Mouse (Mus musculus): Measurements from ENCODE around the gene P2ry6. TPM values are rescaled to one million over a fixed set of nuclear protein-coding genes. Genes with fewer than 3 reads are reported as not detected.

P2ry6 gene
- polyA plus RNA-seq, 1 experiment, result 0.04 TPM

DNA sequence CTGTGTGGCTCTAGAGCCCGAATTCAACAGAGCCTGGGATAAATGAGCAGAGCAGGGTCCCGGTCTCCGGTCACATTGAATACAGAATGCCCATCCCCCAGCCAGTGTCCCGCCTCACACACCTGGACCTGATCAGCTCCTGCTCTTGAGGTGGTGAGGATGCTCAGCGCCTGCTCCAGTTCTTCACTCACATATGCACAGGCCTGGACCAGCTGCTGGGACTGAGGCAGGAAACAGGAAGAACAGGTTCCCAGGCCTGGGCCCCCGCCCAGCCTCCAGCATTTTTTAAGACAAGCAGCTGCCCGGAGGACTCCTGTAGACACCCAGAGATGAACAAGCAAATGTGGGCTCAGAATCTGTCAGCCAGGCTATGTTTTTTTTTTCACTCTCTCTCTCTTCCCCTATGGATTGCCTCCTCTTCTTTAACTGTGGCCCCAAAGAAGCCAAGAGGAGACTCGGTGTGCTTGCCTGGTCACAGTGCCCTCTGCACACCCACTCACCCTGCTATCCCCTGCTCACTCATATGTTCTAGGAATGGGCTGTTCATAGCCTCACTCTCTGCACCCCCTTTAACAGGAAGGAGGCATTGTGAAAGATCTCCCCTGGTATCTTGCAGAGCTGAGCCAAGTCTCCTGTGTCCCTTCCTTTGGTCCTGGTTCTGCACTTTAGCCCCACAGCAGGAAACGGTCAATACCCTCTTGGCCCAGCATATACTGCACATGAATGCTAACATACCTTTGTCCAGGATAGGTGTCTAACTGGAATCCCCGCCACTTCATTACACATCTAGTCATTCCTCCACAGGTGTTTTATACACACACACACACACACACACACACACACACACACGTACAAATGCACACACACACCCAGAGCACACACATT is 29.2 kb upstream of the P2ry6 start:
- Histone ChIP-seq H3K79me2 (ENCODE audit: control insufficient read depth, insufficient read depth) (no peaks in the 10 kb centered on the region), H3K79me3 (ENCODE audit: low read depth) (no peaks in the 10 kb centered on the region), H3K4me3 (ENCODE audit: insufficient read depth, poor library complexity, severe bottlenecking) (no peak overlapping the region), H3K27me3 (ENCODE audit: control insufficient read depth, insufficient read depth, insufficient read length) (no peaks in the 10 kb centered on the region), H3ac (ENCODE audit: control insufficient read depth, insufficient read length, low read depth) (no peak overlapping the region), H3K36me3 (ENCODE audit: control insufficient read depth, insufficient read depth) (no peaks in the 10 kb centered on the region)
- TF ChIP-seq CTCF (IDR thresholded peaks at IDR 0.05; ENCODE audit: control insufficient read depth, insufficient read depth, insufficient read length), result no peak
- TF ChIP-seq MYOD1 (IDR thresholded peaks at IDR 0.05; ENCODE audit: control insufficient read depth, insufficient read length, low read depth), result no peak
- no peak for TF ChIP-seq USF1 (IDR thresholded peaks at IDR 0.05; ENCODE audit: low read depth)
- TF ChIP-seq MYOG (IDR thresholded peaks at IDR 0.05; ENCODE audit: control insufficient read depth, extremely low read depth, insufficient read length), result no peak
- no peak for TF ChIP-seq FOSL1 (IDR thresholded peaks at IDR 0.05; ENCODE audit: insufficient read depth, low read length, poor library complexity, severe bottlenecking)
- TF ChIP-seq CEBPB (IDR thresholded peaks at IDR 0.05; ENCODE audit: low read depth), result no peak
- TF ChIP-seq MAX (IDR thresholded peaks at IDR 0.05), result no peak

DNA sequence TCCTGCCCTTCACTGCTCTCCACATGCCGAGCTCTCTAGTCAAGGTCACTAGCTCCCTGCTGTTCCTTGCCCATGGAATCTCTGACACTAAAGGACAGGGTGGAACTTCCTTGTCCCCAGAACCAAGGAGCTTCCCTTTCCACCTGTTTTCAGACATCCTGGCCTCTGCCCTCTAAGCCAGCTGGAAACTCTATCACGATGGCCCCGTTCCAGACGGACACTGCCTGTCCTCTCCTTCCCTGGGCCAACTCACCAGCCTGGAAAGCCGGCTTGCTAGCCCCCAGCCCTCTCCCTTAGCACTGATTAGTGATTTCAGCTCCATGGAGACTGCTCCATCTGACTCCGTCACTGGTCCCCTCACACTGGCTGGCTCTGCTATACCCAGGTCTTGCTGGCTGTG is 27.8 kb upstream of the P2ry6 start:
- Histone ChIP-seq H3K79me3 (ENCODE audit: low read depth) (no peaks in the 10 kb centered on the region), H3K27me3 (ENCODE audit: control insufficient read depth, insufficient read depth, insufficient read length) (no peaks in the 10 kb centered on the region), H3ac (ENCODE audit: control insufficient read depth, insufficient read length, low read depth) (no peak overlapping the region), H3K79me2 (ENCODE audit: control insufficient read depth, insufficient read depth) (no peaks in the 10 kb centered on the region), H3K4me3 (ENCODE audit: insufficient read depth, poor library complexity, severe bottlenecking) (no peak overlapping the region), H3K36me3 (ENCODE audit: control insufficient read depth, insufficient read depth) (no peaks in the 10 kb centered on the region)
- TF ChIP-seq MYOG (IDR thresholded peaks at IDR 0.05; ENCODE audit: control insufficient read depth, extremely low read depth, insufficient read length) (no peak), CEBPB (IDR thresholded peaks at IDR 0.05; ENCODE audit: low read depth) (no peak), MAX (IDR thresholded peaks at IDR 0.05) (no peak), USF1 (IDR thresholded peaks at IDR 0.05; ENCODE audit: low read depth) (no peak), MYOD1 (IDR thresholded peaks at IDR 0.05; ENCODE audit: control insufficient read depth, insufficient read length, low read depth) (no peak), FOSL1 (IDR thresholded peaks at IDR 0.05; ENCODE audit: insufficient read depth, low read length, poor library complexity, severe bottlenecking) (no peak), CTCF (IDR thresholded peaks at IDR 0.05; ENCODE audit: control insufficient read depth, insufficient read depth, insufficient read length) (no peak)

DNA sequence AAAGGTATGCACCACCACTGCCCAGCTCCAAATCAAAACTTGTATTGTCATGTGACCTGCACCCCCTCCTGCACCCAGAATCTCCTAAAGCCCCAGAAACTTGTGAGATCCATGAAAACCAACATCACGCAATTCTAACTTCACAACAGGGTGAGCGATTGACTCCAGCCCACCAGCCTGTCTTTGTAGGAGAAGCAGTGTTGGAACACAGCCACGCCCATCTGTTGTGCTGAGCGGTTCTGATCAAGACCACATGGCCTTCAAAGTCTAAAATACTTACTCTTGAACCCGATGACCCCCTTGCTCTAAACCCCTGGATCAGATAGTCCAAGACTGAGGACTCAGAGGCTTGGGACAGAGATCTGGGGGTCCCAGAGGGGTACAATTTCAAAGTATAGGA is 25.2 kb upstream of the P2ry6 start:
- Histone ChIP-seq H3K4me3 (ENCODE audit: insufficient read depth, poor library complexity, severe bottlenecking) (no peak overlapping the region), H3K36me3 (ENCODE audit: control insufficient read depth, insufficient read depth) (no peaks in the 10 kb centered on the region), H3ac (ENCODE audit: control insufficient read depth, insufficient read length, low read depth) (no peak overlapping the region), H3K27me3 (ENCODE audit: control insufficient read depth, insufficient read depth, insufficient read length) (no peaks in the 10 kb centered on the region), H3K79me2 (ENCODE audit: control insufficient read depth, insufficient read depth) (no peaks in the 10 kb centered on the region), H3K79me3 (ENCODE audit: low read depth) (no peaks in the 10 kb centered on the region)
- no peak for TF ChIP-seq USF1 (IDR thresholded peaks at IDR 0.05; ENCODE audit: low read depth)
- TF ChIP-seq MAX (IDR thresholded peaks at IDR 0.05), result no peak
- no peak for TF ChIP-seq MYOD1 (IDR thresholded peaks at IDR 0.05; ENCODE audit: control insufficient read depth, insufficient read length, low read depth)
- TF ChIP-seq CEBPB (IDR thresholded peaks at IDR 0.05; ENCODE audit: low read depth), result no peak
- no peak for TF ChIP-seq FOSL1 (IDR thresholded peaks at IDR 0.05; ENCODE audit: insufficient read depth, low read length, poor library complexity, severe bottlenecking)
- TF ChIP-seq MYOG (IDR thresholded peaks at IDR 0.05; ENCODE audit: control insufficient read depth, extremely low read depth, insufficient read length), result no peak
- TF ChIP-seq CTCF (IDR thresholded peaks at IDR 0.05; ENCODE audit: control insufficient read depth, insufficient read depth, insufficient read length), result no peak

DNA sequence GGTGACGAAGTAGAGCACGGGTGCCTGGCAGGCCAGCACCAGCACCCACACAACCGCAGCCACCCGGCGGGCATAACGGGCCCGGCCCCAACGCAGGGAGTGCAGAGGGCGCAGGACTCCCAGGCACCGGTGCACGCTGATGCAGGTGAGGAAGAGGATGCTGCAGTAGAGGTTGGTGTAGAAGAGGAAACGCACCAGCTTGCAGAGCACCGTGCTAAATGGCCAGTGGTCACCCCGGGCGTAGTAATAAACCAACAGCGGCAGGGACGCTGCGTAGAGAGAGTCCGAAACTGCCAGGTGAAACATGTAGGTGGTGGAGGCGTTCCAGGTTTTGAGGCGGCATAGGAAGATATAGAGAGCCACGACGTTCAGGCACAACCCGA is 24.1 kb upstream of the P2ry6 start:
- TF ChIP-seq MYOD1 (IDR thresholded peaks at IDR 0.05; ENCODE audit: control insufficient read depth, insufficient read length, low read depth), result no peak
- no peak for TF ChIP-seq CTCF (IDR thresholded peaks at IDR 0.05; ENCODE audit: control insufficient read depth, insufficient read depth, insufficient read length)
- no peak for TF ChIP-seq USF1 (IDR thresholded peaks at IDR 0.05; ENCODE audit: low read depth)
- no peak for TF ChIP-seq MYOG (IDR thresholded peaks at IDR 0.05; ENCODE audit: control insufficient read depth, extremely low read depth, insufficient read length)
- TF ChIP-seq MAX (IDR thresholded peaks at IDR 0.05), result no peak
- TF ChIP-seq CEBPB (IDR thresholded peaks at IDR 0.05; ENCODE audit: low read depth), result no peak
- no peak for TF ChIP-seq FOSL1 (IDR thresholded peaks at IDR 0.05; ENCODE audit: insufficient read depth, low read length, poor library complexity, severe bottlenecking)
- Histone ChIP-seq H3K4me3 (ENCODE audit: insufficient read depth, poor library complexity, severe bottlenecking) (no peak overlapping the region), H3K79me3 (ENCODE audit: low read depth) (no peaks in the 10 kb centered on the region), H3K79me2 (ENCODE audit: control insufficient read depth, insufficient read depth) (no peaks in the 10 kb centered on the region), H3K36me3 (ENCODE audit: control insufficient read depth, insufficient read depth) (no peaks in the 10 kb centered on the region), H3ac (ENCODE audit: control insufficient read depth, insufficient read length, low read depth) (no peak overlapping the region), H3K27me3 (ENCODE audit: control insufficient read depth, insufficient read depth, insufficient read length) (no peaks in the 10 kb centered on the region)

DNA sequence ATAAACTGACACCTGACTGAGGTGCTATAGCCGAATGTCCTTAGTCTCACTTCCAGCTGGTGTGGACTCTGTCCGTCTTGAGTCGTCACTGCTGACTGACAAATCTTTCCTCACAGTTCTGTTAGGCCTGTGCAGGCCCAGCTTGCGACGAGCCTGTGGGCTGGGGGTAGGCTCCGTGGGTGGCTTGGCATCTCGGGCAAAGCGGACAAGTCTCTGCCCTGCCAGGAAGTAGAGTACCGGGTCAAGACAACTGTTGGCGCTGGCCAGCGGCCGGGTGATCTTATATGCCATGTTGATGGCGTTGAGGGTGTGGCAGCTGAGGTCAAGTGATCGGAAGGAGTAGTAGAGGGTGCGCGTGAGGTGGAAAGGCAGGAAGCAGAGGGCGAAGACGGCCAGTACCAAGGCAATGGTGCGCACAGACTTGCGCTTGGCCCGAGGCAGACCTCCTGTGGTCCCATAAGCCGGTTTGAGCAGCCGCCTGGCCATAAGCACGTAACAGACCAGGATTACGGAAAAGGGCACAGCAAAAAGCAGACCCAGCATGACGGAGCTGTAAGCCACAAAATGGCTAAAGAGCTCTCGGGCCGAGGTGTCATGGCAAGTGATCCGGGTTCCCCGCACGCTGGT is 23.6 kb upstream of the P2ry6 start:
- Histone ChIP-seq H3K79me3 (ENCODE audit: low read depth) (no peaks in the 10 kb centered on the region), H3K27me3 (ENCODE audit: control insufficient read depth, insufficient read depth, insufficient read length) (no peaks in the 10 kb centered on the region), H3ac (ENCODE audit: control insufficient read depth, insufficient read length, low read depth) (no peak overlapping the region), H3K36me3 (ENCODE audit: control insufficient read depth, insufficient read depth) (no peaks in the 10 kb centered on the region), H3K79me2 (ENCODE audit: control insufficient read depth, insufficient read depth) (no peaks in the 10 kb centered on the region), H3K4me3 (ENCODE audit: insufficient read depth, poor library complexity, severe bottlenecking) (no peak overlapping the region)
- no peak for TF ChIP-seq MYOD1 (IDR thresholded peaks at IDR 0.05; ENCODE audit: control insufficient read depth, insufficient read length, low read depth)
- TF ChIP-seq FOSL1 (IDR thresholded peaks at IDR 0.05; ENCODE audit: insufficient read depth, low read length, poor library complexity, severe bottlenecking), result no peak
- no peak for TF ChIP-seq CEBPB (IDR thresholded peaks at IDR 0.05; ENCODE audit: low read depth)
- no peak for TF ChIP-seq USF1 (IDR thresholded peaks at IDR 0.05; ENCODE audit: low read depth)
- no peak for TF ChIP-seq CTCF (IDR thresholded peaks at IDR 0.05; ENCODE audit: control insufficient read depth, insufficient read depth, insufficient read length)
- TF ChIP-seq MYOG (IDR thresholded peaks at IDR 0.05; ENCODE audit: control insufficient read depth, extremely low read depth, insufficient read length), result no peak
- no peak for TF ChIP-seq MAX (IDR thresholded peaks at IDR 0.05)
